Mouse (Mus musculus) embryonic facial prominence, embryonic 14.5 days (tissue): Measurements from ENCODE around the gene Zfp771. TPM values are rescaled to one million over a fixed set of nuclear protein-coding genes. Genes with fewer than 3 reads are reported as not detected.

Source experiments
- ATAC-seq: fragments of 200-750 bp; cut with Nextera tagmentation; 2 replicates; pipeline ENCODE4 v1.8.0; 2017; ENCODE audit warnings: low read depth, moderate number of reproducible peaks, moderate TSS enrichment
- DNase-seq: peaks from one replicate; pipeline ENCODE4 v3.0.0-alpha.2; 2015; ENCODE audit warnings: low spot score
- H3K27ac ChIP-seq: fragments of 300-500 bp; sonication (generic); replicated peaks from 2 replicates; pipeline ENCODE4 v1.5.1; 2014; ENCODE audit warnings: low read depth, mild to moderate bottlenecking, low read length, moderate library complexity
- H3K27me3 ChIP-seq: fragments of 300-500 bp; sonication (generic); replicated peaks from 2 replicates; pipeline ENCODE4 v1.6.1; 2014; ENCODE audit warnings: low read length; ENCODE audit not compliant: control insufficient read depth, insufficient read depth
- H3K36me3 ChIP-seq: fragments of 300-500 bp; sonication (generic); 2 replicates; pipeline ENCODE4 v1.6.1; 2014; ENCODE audit warnings: low read length, mixed read lengths; ENCODE audit not compliant: control insufficient read depth, insufficient read depth
- H3K4me1 ChIP-seq: fragments of 300-500 bp; sonication (generic); 2 replicates; pipeline ENCODE4 v1.6.1; 2014; ENCODE audit warnings: antibody characterized with exemption, low read length; ENCODE audit not compliant: control insufficient read depth, insufficient read depth
- H3K4me2 ChIP-seq: fragments of 300-500 bp; sonication (generic); 2 replicates; pipeline ENCODE4 v1.6.1; 2014; ENCODE audit warnings: low read depth, mild to moderate bottlenecking, low read length, moderate library complexity, mixed read lengths
- H3K4me3 ChIP-seq: fragments of 300-500 bp; sonication (generic); 2 replicates; pipeline ENCODE4 v1.5.1; 2014; ENCODE audit warnings: low read depth, mild to moderate bottlenecking, low read length
- H3K9ac ChIP-seq: fragments of 300-500 bp; sonication (generic); 2 replicates; pipeline ENCODE4 v1.6.1; 2014; ENCODE audit warnings: low read depth, mild to moderate bottlenecking, low read length, moderate library complexity, mixed read lengths
- H3K9me3 ChIP-seq: fragments of 300-500 bp; sonication (generic); 2 replicates; pipeline ENCODE4 v1.6.1; 2016; ENCODE audit warnings: low read length; ENCODE audit not compliant: control insufficient read depth
- WGBS: fragments of 180-500 bp; shearing (Covaris S2); extraction: QIAGEN DNeasy Blood & Tissue Kit; methylation state at CpG from one replicate; pipeline ENCODE4 v1.1.7; 2014; 5-methylcytosine and 5-hydroxymethylcytosine counted together
- polyA plus RNA-seq: library from polyadenylated mRNA; unstranded; fragments of >200 nt; fragmentation: Nextera tagmentation; extraction: Ambion mirVana; gene quantifications from 2 replicates; pipeline ENCODE4 v1.2.1, GENCODE M21; 2014

The Zfp771 gene
- polyA plus RNA-seq, 1 experiment from 2014 or later: 53.4 TPM

- H3K4me1 ChIP-seq: no peaks in the 10 kb centered on the region
- H3K27me3 ChIP-seq: no peaks in the 10 kb centered on the region
- H3K9me3 ChIP-seq: no peaks in the 10 kb centered on the region
- no peak overlapping the region for H3K9ac ChIP-seq
- H3K4me2 ChIP-seq: no peak overlapping the region
- DNase-seq (no peak), ATAC-seq (no peak)
- no peaks in the 10 kb centered on the region for H3K36me3 ChIP-seq
- no peak overlapping the region for H3K4me3 ChIP-seq
- 90% methylated on average over 6 of the region's 6 CpGs for WGBS
- H3K27ac ChIP-seq: no peak overlapping the region
Observed at GRCm38 (mm10) chr7:127224616-127225015, 19.5 kb upstream of the Zfp771 start.

GRCm38 (mm10) chr7:127225147-127225995, 18.7 kb upstream of the Zfp771 start:
- ATAC-seq (no peak), DNase-seq (no peak)
- no peak overlapping the region for H3K4me3 ChIP-seq
- H3K36me3 ChIP-seq: 0 out of 2 replicates have a peak, but pooled peaks cover 2% of the 10 kb centered on the region
- no peak overlapping the region for H3K9ac ChIP-seq
- no peaks in the 10 kb centered on the region for H3K4me1 ChIP-seq
- no peak overlapping the region for H3K27ac ChIP-seq
- no peak overlapping the region for H3K4me2 ChIP-seq
- 83% methylated on average over 11 of the region's 11 CpGs for WGBS
- no peaks in the 10 kb centered on the region for H3K27me3 ChIP-seq
- H3K9me3 ChIP-seq: no peaks in the 10 kb centered on the region

GRCm38 (mm10) chr7:127228615-127229303, 15.3 kb upstream of the Zfp771 start:
- no peak overlapping the region for H3K4me3 ChIP-seq
- H3K27me3 ChIP-seq: no peaks in the 10 kb centered on the region
- H3K36me3 ChIP-seq: peaks cover 9% of the 10 kb centered on the region; the same call in 1 of the 2 replicates
- peak; percentile 81 for DNase-seq
- WGBS: 70% methylated on average over 4 of the region's 4 CpGs
- ATAC-seq: 0 out of 2 replicates have a peak, but pooled peaks have one; percentile 22
- peaks cover 15% of the 10 kb centered on the region for H3K4me1 ChIP-seq
- no peaks in the 10 kb centered on the region for H3K9me3 ChIP-seq
- H3K4me2 ChIP-seq: no peak overlapping the region
- no peak overlapping the region for H3K27ac ChIP-seq
- no peak overlapping the region for H3K9ac ChIP-seq

DNA sequence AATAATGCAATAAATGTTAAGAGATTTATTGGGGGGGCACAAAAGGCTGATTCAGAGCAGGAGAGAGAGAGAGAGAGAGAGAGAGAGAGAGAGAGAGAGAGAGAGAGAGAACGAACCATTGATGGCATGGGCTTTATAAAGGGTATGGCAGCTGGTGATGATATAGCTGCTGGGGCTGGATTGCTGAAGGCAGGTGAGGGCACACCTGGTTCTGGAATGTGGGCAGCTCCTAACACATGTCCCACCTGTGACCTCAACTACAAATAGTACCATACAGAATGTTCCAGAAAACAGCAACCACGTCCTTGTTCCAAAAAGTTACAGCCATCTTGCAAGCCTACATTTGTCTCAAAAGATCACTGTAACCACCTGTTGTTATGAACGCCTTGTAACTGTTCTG, 12.7 kb upstream of the Zfp771 start:
- H3K4me1 ChIP-seq: peaks cover 21% of the 10 kb centered on the region
- 0 out of 2 replicates have a peak overlapping the region, but pooled peaks have one; percentile 96 for H3K27ac ChIP-seq
- peak overlapping the region; percentile 93 for H3K4me3 ChIP-seq
- peak overlapping the region; percentile 90 for H3K9ac ChIP-seq
- no peaks in the 10 kb centered on the region for H3K9me3 ChIP-seq
- no peak for DNase-seq
- H3K36me3 ChIP-seq: peaks cover 27% of the 10 kb centered on the region
- WGBS: 43% methylated on average over 3 of the region's 3 CpGs
- ATAC-seq: no peak
- peak overlapping the region; percentile 77 for H3K4me2 ChIP-seq
- no peaks in the 10 kb centered on the region for H3K27me3 ChIP-seq

GRCm38 (mm10) chr7:127231826-127232621, 12.1 kb upstream of the Zfp771 start:
- Histone ChIP-seq H3K36me3 (peaks cover 34% of the 10 kb centered on the region), H3K4me2 (peak overlapping the region; percentile 77), H3K9ac (peak overlapping the region; percentile 90), H3K9me3 (no peaks in the 10 kb centered on the region), H3K4me3 (peak overlapping the region; percentile 93), H3K27me3 (no peaks in the 10 kb centered on the region), H3K27ac (peak overlapping the region; percentile 96), H3K4me1 (peaks cover 21% of the 10 kb centered on the region)
- ATAC-seq: no peak
- 5% methylated on average over 20 of the region's 20 CpGs for WGBS
- DNase-seq: no peak

GRCm38 (mm10) chr7:127232622-127233367, 11.3 kb upstream of the Zfp771 start, which contains the start of the genes Zfp553 and Sept1:
TSS of gene Zfp553 (plus strand) at chr7:127233061.
TSS of gene Sept1 (minus strand) at chr7:127233130.
- no peaks in the 10 kb centered on the region for H3K27me3 ChIP-seq
- H3K4me3 ChIP-seq: peak within 1 kb of the TSS; percentile 93
- peak within 1 kb of the TSS; percentile 90 for H3K9ac ChIP-seq
- H3K27ac ChIP-seq: peak within 1 kb of the TSS; percentile 96
- peaks cover 21% of the 10 kb centered on the region for H3K4me1 ChIP-seq
- WGBS: under 1% methylated on average over 45 of the region's 64 CpGs
- peak; percentile 93 for ATAC-seq
- H3K9me3 ChIP-seq: no peaks in the 10 kb centered on the region
- DNase-seq: peak; percentile 93
- peak within 1 kb of the TSS; percentile 77 for H3K4me2 ChIP-seq
- peaks cover 41% of the 10 kb centered on the region for H3K36me3 ChIP-seq

DNA sequence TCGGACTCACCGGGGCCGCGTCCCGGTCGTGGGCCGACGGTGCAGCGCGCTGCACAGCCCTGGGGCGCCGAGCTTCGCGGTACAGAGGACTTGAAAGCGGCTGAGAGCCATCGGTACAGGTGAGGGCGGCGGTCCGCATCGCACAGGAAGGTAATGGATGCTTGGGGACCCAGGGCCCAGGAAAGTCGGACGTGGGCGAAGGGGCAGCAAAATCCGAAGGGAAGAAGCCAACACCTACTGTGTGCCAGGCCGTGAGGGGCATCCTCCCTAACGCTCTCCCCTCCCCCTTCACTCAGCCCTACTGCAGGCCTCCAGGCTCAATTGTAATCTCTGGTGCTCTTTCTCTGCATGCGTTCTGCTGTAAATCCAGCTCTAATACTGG, 10.7 kb upstream of the Zfp771 start:
- Histone ChIP-seq H3K4me3 (peak overlapping the region; percentile 93), H3K9ac (peak overlapping the region; percentile 90), H3K27me3 (no peaks in the 10 kb centered on the region), H3K4me1 (peaks cover 21% of the 10 kb centered on the region), H3K9me3 (no peaks in the 10 kb centered on the region), H3K27ac (peak overlapping the region; percentile 96), H3K36me3 (peaks cover 47% of the 10 kb centered on the region), H3K4me2 (peak overlapping the region; percentile 77)
- DNase-seq (peak; percentile 39), ATAC-seq (peak; percentile 20; the same call in 1 of the 2 replicates)
- 0% methylated on average over 20 of the region's 27 CpGs for WGBS
